Mouse (Mus musculus) urinary bladder, adult 2 months (tissue): ENCODE measurements around the gene Gucd1. TPM values are rescaled to one million over a fixed set of nuclear protein-coding genes. Genes with fewer than 3 reads are reported as not detected.
"Not testable (repeated sequence)": the region's sequence is repeated elsewhere in the genome, so short reads cannot be mapped to it uniquely, and the experiment has no call there.

Experiments
- DNase-seq: peaks from one replicate; pipeline ENCODE4 v3.0.0; 2022; ENCODE audit warnings: low spot score
- polyA plus RNA-seq: library from polyadenylated mRNA; depleted of rRNA; stranded (reverse); fragments of >200 nt; gene quantifications from 2 replicates; pipeline ENCODE4 v1.2.3, GENCODE M21; 2012

Gene Gucd1
- polyA plus RNA-seq, 1 experiment = 13.4 TPM

DNA sequence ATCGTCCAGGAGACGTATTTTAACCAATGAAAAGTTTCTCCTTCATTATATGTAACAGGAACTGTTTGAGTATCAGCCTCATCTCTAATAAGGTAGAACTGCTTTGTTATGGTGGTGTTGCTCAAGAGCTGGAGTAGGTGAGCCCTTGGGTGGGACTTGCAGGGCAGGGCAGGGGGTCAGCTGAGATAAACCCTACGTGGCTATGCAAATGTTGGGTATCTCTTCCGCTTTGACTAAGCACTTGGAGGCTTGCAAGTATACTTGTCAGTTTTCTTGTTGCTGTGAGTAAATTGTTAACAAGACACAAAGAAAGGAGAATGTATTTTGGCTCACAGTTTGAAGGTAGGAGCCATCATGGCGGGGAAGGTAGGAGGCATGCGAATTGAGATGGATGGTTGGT lies 87.1 kb downstream of the Gucd1 start:
- DNase-seq = no peak

GRCm38 (mm10) chr10:75430147-75430537 lies 87.6 kb downstream of the Gucd1 start:
- no peak for DNase-seq

DNA sequence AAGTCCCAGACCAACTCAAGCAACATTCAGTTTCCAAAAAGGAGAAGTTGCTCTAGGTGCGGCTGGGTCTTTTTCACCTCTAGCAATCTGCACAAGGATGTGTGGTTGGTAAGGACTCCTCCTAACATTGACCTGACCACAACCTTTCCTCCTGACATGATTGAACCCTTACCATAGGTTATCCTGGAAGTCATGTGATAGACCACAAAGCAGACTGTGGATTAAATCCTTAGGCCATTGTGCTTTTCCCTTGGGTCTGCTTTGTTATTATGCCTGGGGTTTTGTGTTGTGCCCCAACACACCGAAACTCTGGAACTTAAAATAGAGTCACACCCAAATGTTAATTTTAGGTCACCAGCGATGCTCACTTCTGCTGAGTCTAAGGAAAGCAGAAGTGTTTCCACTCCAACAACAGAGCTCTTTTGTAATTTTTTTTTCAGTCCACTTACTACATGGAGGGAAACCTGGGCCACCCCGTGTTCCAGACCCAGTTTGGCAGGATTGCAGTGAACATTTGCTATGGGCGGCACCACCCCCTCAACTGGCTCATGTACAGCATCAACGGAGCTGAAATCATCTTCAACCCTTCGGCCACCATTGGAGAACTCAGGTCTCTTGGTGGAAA lies 88.1 kb downstream of the Gucd1 start:
- DNase-seq = no peak

DNA sequence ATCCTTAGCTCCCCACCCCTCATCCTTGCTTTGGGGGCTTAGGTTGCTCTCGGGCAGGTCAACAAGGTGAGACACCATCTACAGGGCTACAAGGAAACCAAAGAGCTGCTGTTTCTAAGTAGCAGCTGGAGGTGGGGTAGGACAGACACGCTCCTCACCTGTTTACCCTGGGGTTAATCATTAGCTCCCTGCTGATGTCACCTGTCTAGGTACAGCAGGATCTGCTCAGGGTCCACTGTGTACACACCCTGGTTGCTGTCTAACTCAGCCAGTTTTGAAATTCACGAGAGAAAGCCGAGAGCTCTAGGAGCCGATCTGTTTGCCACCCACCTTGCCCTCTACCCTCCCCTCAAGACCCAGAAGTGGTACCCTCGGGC lies 88.8 kb downstream of the Gucd1 start:
- no peak for DNase-seq

GRCm38 (mm10) chr10:75428049-75429003 lies 89.4 kb downstream of the Gucd1 start:
- no peak for DNase-seq

DNA sequence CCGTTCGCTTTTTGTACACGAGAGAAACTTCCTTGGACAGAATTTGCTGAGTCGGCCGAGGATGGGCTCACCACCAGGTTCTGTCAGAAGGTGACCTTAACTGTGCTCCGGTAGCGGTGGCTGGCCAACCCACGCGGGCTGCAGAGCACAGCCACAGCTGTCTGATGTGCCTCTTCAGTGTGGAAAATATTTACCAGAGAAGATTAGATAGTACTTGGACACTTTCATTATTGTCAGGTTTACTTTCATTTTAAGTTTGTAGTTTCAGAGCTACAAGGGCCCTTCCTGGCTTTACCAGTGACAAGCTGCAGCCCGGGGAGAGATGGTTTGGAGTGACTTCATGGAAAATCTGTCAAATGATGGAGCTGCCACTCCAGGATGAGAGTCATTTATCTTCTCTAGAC lies 93.3 kb downstream of the Gucd1 start:
- no peak for DNase-seq

DNA sequence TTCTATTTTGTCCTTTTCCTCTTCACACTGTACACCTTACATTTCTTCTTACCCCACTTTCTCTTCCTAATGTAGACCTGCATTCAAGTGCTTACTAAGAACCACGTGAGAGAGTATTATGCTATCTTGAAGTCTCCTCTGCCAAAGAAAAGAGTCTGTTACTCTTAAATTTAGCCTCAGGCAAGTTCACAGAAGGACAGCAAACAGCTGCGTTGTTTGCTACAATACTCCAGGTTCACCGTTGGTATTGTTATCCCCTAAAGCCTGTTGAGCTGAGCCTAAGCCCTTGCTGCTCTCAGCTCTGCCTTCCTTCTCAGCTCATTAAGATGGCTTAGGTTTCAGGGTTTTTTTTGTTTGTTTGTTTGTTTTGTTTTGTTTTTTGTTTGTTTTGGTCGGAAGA lies 99.0 kb downstream of the Gucd1 start:
- no peak for DNase-seq

DNA sequence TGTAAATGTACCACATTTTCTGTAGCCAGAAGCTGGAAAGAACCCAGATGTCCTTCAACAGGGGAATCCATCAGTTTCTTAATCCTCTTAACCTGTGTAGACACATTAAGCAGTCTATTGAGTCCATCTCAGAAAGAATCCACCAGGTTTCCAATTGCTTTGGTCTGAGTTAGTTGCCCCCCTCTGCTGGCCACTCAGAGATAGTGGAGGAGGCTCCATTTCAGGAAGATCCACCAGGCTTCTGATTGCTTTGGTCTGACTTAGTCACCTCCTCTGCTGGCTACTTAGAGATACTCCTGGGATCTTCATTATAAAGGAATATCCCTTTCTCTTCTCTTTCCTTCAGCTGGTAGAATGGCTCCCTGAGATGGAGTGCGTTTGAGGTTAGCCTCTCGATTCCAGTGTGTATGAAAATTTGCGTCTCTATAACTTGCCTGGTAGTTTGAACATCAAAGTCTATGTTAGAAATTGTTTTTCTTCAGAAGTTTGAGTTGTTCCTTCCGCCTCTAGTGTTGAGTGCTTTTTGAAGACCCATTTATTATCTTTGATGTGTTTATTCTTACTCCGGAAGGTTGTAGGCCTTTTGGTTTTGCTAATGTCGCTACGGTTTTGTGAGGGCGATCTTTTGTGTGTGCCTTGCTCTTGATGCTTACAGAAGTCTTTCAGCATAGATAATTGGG lies 100.3 kb downstream of the Gucd1 start:
- DNase-seq = no peak

DNA sequence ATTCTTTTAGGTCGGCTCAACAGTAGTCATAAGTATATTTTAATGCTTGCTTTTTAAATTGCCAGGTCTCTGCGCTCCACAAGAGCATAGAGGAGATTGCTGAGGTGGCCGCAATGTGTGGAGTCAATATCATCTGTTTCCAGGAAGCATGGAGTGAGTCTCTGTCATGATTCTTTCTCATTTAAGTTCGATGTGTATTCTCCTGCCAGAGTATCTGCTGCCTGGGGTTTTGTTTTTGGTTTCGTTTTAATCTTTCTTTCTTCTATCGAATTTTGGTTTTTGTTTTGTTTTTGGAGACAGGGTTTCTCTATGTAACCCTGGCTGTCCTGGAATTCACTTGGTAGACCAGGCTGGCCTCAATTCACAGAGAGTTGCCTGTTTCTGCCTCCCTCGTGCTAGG lies 102.8 kb downstream of the Gucd1 start:
- no peak for DNase-seq

DNA sequence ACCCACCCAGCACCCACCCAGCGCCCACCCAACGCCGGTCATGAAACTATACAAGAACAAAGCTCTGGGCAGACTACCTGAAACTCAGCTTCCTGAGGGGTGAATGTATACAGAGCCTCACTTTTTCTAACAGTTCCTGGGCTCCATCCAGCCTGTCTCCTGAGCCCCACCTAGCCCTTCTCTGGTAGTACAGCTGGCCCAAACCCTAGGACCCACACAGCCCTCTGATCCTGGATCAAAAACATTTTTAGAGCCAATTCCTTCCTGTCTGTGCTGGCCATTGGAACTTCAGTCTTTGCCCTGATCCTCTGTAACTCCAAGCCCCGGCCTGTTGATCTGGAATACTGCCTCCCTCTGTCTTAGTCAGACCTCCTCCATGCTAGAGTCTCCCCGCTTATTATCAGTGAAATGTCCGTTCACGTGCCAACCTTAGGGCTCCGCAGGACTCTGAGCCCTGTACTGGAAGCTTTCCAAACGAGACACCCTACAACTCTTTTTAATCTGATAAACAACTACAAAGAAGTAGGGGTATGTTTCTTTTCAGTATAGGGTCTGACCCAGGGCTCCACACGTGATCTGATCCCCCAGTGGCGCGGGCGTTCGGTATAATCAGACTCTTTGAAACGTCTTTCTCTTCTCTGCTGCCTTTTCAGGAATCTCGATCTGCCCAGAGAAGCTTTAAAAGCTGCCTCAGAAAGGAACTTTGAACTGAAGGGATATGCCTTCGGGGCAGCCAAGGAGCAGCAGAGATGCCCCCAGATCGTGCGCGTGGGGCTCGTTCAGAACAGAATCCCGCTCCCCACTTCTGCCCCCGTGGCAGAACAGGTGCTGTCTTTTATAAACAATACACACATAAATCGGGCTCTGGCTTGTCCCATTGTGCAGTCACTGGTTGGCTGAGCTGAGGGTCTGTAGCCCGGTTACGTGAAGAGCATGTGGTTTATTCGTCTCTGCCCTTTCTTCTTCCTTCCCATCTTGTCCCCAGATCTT lies 105.4 kb downstream of the Gucd1 start:
- no peak for DNase-seq

DNA sequence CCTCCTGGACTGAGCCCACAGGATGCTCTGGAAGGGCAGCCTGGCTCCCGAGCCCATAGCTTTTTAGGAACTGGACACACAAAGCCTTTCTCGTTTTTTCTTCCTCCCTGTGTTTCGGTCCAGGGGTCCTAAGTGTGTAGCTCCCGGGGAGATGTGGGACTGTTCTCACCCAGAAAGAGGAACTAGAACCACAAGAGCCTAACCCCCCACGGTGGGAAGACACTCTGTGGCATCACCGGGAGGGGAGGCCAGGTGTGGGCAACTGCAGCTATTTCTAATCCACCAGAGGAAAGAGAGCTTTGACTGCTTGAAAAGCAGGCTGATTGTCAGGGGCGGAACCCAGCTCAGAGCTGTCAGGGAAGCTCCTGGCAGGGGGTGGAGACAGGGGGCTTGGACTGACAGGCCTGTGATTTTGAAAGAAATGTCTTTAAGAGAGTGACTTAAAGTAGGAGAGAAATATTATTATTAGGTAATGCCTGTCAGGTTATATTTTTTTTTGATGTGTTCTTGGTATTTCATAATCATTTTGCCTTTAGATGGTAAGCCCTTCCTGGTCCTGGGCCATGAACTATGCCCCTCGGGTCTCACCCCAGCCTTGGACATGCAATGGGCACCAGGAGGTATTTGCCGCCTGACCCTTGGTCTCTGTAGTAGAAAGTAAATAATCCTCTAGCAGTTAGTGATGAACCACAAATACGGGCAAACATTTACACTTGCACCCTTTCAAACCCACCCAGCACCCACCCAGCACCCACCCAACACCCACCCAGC lies 106.2 kb downstream of the Gucd1 start:
- not testable (repeated sequence) for DNase-seq

GRCm38 (mm10) chr10:75407741-75408140 lies 110.0 kb downstream of the Gucd1 start:
- DNase-seq = no peak

DNA sequence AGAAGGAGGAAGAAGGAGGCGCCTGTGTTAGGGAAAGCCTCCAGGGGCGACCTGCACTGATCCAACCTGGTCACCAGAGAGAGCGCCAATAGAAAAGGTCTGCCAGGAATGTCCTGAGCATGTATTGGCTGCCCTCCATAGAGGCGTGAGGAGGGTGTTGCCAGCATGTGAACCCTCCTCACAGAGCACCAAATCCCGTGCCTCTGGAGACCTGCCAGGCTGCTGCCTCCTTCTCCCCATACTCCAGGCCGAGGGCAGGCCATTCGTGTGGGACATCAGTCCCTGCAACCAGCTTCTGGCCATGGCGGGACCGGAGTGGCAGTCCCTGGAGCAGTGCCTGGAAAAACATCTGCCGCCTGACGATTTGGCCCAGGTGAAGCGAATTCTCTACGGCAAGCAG lies 111.0 kb downstream of the Gucd1 start:
- DNase-seq = no peak

GRCm38 (mm10) chr10:75405916-75406315 lies 111.9 kb downstream of the Gucd1 start:
- DNase-seq = no peak

GRCm38 (mm10) chr10:75400958-75401357 lies 116.8 kb downstream of the Gucd1 start, which contains the start of gene Upb1:
Gene Upb1, plus strand, starts transcription at chr10:75401115.
- DNase-seq = no peak

DNA sequence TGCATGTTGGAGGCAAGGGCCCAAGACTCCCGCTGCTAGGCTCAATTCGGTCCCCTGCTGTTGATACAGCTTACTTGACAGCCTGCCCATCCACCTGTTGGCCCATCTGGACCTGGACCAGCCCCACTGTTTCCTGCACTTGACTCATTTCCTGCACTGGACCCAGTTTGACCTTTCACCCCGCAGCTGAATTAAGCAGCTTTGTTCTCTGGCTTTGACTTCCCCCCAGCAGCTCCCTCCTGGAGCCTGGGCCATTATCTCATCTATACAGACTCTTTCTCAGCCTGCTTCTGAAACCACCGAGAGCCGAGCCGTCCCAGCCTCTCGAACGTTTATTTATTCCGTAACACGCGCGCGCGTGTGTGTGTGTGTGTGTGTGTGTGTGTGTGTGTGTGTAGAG lies 120.8 kb downstream of the Gucd1 start:
- no peak for DNase-seq

DNA sequence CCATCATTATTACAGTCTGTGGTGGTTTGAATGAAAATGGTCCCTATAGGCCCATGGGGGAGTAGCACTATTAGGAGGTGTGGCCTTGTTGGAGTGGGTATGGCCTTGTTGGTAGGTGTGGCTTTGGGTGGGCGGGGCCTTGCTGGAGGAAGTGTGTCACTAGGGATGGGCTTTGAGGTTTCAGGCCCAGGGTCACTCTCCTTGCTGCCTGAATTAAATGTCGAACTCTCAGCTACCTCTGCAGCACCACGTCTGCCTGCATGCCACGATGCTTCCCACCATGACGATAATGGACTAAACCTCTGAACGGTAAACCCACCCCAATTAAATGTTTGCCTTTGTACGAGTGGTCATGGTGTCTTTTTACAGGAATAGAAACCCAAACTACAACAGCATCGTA lies 123.0 kb downstream of the Gucd1 start:
- no peak for DNase-seq

DNA sequence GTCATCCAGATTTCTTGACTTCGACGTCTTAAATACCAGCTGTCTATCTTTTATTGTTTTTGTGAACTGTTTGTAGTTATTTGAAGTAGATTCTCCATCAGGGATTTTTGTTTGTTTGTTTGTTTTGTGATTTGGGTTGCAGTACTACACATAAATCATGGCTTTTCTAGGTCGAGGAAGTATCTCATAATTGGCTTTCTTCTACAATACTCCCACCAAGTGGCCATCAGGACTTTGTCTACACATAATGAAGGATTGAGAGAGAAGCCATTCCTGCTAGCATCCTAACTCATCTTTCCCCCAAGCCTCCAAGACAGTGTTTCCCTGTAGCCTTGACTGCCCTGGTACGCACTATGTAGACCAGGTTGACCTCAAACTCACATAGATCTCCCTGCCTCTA lies 126.9 kb downstream of the Gucd1 start:
- no peak for DNase-seq

- no peak for DNase-seq
These were observed 127.6 kb downstream of the Gucd1 start for GRCm38 (mm10) chr10:75390156-75390555.

- no peak for DNase-seq
These were observed 139.1 kb downstream of the Gucd1 start for GRCm38 (mm10) chr10:75378688-75379087.
